Mouse (Mus musculus) embryo, embryonic 10.5 days (tissue): ENCODE measurements at regions not wholly inside any gene's neighbourhood (a gene's known extent, or its start where the extent isn't known, plus 50 kb on each side); places are given as distances from the start of the nearest gene placed in this dataset.

Experiments used
- DNase-seq: peaks from one replicate; pipeline ENCODE4 v3.0.0-alpha.2; 2015; ENCODE audit warnings: low spot score

- no peak for DNase-seq
Observed at GRCm38 (mm10) chr10:9166017-9166416, 280.1 kb upstream of the Sash1 start.

GRCm38 (mm10) chr10:9165598-9165997 lies 279.7 kb upstream of the Sash1 start:
- DNase-seq: no peak

GRCm38 (mm10) chr10:9164333-9164732 lies 278.5 kb upstream of the Sash1 start:
- no peak for DNase-seq

GRCm38 (mm10) chr10:9161597-9161996 lies 275.7 kb upstream of the Sash1 start:
- DNase-seq: no peak

- DNase-seq: peak; percentile 32
Observed at GRCm38 (mm10) chr10:9157299-9158215, 271.7 kb upstream of the Sash1 start.

- DNase-seq: no peak
Observed at GRCm38 (mm10) chr10:9136099-9136498, 250.2 kb upstream of the Sash1 start.

GRCm38 (mm10) chr10:9134293-9135021 lies 248.6 kb upstream of the Sash1 start:
- DNase-seq: no peak

GRCm38 (mm10) chr10:9130061-9130460 lies 244.2 kb upstream of the Sash1 start:
- no peak for DNase-seq

- DNase-seq: peak; percentile 19
Observed at GRCm38 (mm10) chr10:9119249-9119648, 233.4 kb upstream of the Sash1 start.

GRCm38 (mm10) chr10:9117648-9118551 lies 232.0 kb upstream of the Sash1 start:
- DNase-seq: peak; percentile 79

- DNase-seq: no peak
Observed at GRCm38 (mm10) chr10:9117134-9117533, 231.3 kb upstream of the Sash1 start.

GRCm38 (mm10) chr10:9113706-9114105 lies 227.8 kb upstream of the Sash1 start:
- no peak for DNase-seq

GRCm38 (mm10) chr10:9111051-9111450 lies 225.2 kb upstream of the Sash1 start:
- DNase-seq: no peak

GRCm38 (mm10) chr10:9096207-9096606 lies 210.3 kb upstream of the Sash1 start:
- no peak for DNase-seq

- peak; percentile 28 for DNase-seq
Observed at GRCm38 (mm10) chr10:9095163-9095562, 209.3 kb upstream of the Sash1 start.

- DNase-seq: no peak
Observed at GRCm38 (mm10) chr10:9092237-9092885, 206.5 kb upstream of the Sash1 start.

- no peak for DNase-seq
Observed at GRCm38 (mm10) chr10:9090961-9091360, 205.1 kb upstream of the Sash1 start.

- no peak for DNase-seq
Observed at GRCm38 (mm10) chr10:9087871-9088270, 202.0 kb upstream of the Sash1 start.

GRCm38 (mm10) chr10:9087171-9087570 lies 201.3 kb upstream of the Sash1 start:
- DNase-seq: no peak

GRCm38 (mm10) chr10:9086666-9087065 lies 200.8 kb upstream of the Sash1 start:
- DNase-seq: no peak

- no peak for DNase-seq
Observed at GRCm38 (mm10) chr10:9085441-9085840, 199.6 kb upstream of the Sash1 start.

GRCm38 (mm10) chr10:9074916-9075315 lies 189.0 kb upstream of the Sash1 start:
- DNase-seq: no peak
